Mouse (Mus musculus) kidney, adult 8-10 months (tissue): ENCODE data around the gene Rasa2.
"Not testable (repeated sequence)": the region's sequence is repeated elsewhere in the genome, so short reads cannot be mapped to it uniquely, and the experiment has no call there.

ENCODE experiments used
- DNase-seq, 2 experiments: peaks; one replicate each; pipeline ENCODE4 v3.0.0; 2022

Rasa2 gene

GRCm38 (mm10) chr9:96578190-96578589, 53.2 kb downstream of the Rasa2 start:
- DNase-seq, result no peak

DNA sequence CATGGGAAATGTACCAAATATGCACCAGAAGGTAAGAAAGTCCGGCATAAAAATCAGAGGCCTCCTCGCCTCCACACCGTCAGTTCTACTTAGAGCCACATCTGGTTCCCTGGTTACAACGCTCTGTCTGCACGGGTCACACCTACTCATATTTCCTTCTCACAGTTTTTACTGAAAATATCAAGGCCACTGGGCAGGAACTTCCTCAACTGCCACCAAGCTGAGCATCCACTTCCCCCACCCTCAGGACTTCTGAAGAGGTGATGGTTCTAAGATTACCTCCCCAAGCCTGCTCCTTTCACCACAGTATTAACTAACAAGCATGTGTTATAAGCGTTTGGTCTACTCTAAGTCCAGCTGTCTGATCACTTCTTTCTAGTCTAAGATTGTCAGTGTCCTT, 53.7 kb downstream of the Rasa2 start:
- no peak for DNase-seq

GRCm38 (mm10) chr9:96573252-96573651, 58.2 kb downstream of the Rasa2 start:
- DNase-seq, result peak in 1 of 2 experiments; percentile 15

DNA sequence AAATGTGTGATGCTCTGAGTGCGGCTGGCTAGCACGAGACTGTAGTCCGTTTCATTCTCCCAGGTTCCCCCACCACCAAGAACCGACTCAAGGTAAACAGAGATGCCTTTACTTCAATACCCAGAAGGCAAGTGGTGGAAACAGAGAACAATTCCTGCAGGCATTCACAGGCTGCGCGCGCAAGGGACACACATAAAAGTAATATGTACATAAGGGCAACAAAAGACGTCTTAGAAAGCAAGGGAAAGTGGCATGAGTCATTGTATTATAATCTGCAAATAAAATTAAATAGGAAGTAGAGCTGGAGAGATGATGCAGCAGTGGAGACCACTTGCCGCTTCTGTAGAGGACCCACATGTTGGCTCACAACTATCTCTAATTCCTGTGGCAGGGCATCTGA, 58.7 kb downstream of the Rasa2 start:
- no peak for DNase-seq

- DNase-seq, result no peak
Observed at GRCm38 (mm10) chr9:96566470-96566996, 64.9 kb downstream of the Rasa2 start.

GRCm38 (mm10) chr9:96563501-96563900, 67.9 kb downstream of the Rasa2 start:
- DNase-seq, result no peak

GRCm38 (mm10) chr9:96559148-96559547, 72.3 kb downstream of the Rasa2 start:
- no peak for DNase-seq

- DNase-seq, result no peak
Observed at GRCm38 (mm10) chr9:96558594-96558993, 72.8 kb downstream of the Rasa2 start.

DNA sequence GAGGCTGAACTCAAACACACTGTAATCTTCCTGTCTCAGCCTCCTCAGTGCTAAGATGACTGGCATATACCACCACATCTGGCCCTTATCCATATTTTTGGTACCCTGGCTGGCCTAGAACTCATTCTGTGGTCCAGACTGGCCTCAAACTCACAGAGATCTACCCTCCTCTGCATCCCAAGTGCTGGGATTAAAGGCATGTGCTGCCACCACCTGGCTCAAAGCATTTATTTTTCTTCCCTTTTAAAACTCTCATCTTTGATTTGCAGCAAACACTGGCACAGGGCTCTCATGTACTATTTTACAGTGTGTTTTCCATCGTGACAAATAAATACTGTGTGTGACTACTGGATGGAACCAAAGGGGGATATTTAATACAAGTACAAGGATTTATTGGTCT, 77.3 kb downstream of the Rasa2 start:
- DNase-seq, result no peak

GRCm38 (mm10) chr9:96545410-96545809, 86.0 kb downstream of the Rasa2 start:
- DNase-seq, result no peak

GRCm38 (mm10) chr9:96543643-96544640, 87.5 kb downstream of the Rasa2 start:
- DNase-seq, result no peak

DNA sequence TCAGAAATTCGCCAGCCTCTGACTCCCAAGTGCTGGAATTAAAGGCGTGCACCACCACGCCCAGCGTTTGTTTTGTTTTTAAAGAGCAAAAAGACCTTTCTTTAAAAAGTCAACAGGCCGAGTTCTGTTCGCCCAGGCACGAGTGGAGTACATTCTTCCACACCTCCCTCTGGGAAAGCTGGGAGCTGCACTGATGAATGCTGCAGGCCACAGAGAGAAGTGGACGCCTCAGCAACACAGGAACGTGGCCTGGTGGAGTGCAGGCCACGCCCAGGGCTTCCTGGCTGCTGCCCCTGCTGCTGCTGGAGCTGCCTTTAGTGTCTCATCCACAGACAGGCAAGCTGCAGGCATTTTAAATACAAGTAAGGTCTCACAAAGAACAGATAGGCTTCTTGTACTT, 92.5 kb downstream of the Rasa2 start:
- no peak for DNase-seq

DNA sequence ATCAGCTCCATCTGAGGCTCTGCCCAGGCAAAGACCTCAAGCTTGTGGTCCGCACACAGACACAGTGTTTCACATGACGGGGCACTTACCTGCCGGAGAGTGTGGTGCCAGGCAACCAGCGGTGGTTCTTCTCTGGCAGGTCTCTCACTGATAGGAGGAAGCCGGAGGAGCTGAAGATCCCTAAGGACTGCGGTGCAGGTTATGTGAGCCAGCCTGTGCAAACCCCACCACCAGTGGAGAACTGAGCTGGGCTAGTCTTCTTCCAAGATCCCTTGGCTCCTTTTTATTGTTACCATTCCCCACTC, 93.8 kb downstream of the Rasa2 start:
- DNase-seq, result no peak

GRCm38 (mm10) chr9:96536895-96537614, 94.4 kb downstream of the Rasa2 start:
- no peak for DNase-seq

DNA sequence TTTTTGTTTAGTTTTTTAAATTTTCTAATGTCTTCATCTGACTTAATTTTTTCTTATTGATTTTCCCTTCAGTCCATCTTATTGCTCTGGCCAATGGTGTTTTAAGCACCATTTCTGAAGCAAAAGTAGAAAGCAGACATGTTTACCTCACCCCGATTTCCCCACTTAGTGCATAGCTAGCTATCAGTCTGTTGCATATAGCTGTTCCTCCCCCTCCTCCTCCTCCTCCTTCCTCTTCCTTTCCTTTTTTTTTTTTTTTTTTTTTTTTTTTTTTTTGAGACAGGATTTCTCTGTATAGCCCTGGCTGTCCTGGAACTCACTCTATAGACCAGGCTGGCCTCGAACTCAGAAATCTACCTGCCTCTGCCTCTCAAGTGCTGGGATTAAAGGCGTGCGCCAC, 95.3 kb downstream of the Rasa2 start:
- not testable (repeated sequence) for DNase-seq

GRCm38 (mm10) chr9:96535431-96535830, 96.0 kb downstream of the Rasa2 start:
- no peak for DNase-seq

GRCm38 (mm10) chr9:96534256-96534655, 97.2 kb downstream of the Rasa2 start:
- no peak for DNase-seq

DNA sequence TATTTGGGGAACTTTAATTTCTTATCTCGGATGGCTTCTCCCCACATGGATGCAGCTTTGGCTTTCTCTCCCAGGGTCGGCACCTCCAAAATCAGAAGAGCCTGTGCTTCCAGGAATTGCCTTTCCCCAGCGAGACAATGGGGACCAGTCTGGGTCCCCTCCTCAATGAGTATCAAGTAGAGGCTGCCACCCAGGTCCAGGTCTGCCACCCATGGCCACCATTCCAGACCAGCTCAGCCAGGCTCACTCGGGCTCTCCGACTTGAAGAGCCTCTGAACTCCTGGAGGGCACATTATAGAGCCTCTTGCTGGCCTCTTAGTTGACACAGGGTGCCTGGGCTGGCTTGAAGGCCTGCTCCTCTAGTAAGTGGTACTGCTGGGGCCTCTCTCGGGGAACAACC, 97.9 kb downstream of the Rasa2 start:
- no peak for DNase-seq

DNA sequence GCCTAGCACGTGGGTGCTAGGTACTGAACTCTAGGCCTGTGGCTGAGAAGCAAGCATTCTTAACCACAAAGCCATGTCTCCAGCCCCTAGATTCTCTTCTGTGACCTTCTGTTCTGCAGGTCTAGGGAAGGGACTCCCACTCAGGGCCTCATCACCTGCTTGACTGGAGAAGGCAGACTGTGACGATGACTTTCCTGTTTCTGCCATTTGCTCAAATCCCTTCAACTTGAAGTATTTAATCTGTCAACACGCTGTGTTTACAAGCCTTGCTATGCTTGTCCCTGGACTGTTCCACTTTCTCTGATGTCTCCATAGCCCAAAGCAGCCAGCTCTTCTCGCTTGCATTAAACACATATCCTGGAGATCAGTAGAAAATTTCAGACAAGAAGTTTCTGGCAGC, 98.9 kb downstream of the Rasa2 start:
- no peak for DNase-seq

DNA sequence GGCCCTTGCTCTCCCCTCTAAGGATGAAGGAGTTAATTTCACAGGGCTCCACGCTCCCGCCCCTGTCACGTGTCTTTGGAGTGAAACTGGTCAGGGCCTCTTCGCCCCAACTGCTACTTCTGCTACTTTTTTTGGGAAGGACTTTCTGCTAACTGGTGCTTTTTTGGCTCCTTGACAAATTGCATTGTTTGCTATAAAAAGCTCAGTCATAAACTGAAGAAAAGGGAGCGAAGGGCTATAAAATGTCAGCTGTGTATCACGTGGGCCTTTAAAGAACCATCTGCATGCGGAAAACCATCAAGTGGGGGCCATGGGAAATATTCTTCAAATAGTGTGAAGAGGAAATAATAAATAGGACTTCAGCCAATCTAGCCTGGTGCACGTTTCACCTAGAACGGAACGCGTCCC, 100.7 kb downstream of the Rasa2 start:
- DNase-seq, result peak; percentile 36 to 52

GRCm38 (mm10) chr9:96529961-96530673, 101.3 kb downstream of the Rasa2 start:
- DNase-seq, result no peak

DNA sequence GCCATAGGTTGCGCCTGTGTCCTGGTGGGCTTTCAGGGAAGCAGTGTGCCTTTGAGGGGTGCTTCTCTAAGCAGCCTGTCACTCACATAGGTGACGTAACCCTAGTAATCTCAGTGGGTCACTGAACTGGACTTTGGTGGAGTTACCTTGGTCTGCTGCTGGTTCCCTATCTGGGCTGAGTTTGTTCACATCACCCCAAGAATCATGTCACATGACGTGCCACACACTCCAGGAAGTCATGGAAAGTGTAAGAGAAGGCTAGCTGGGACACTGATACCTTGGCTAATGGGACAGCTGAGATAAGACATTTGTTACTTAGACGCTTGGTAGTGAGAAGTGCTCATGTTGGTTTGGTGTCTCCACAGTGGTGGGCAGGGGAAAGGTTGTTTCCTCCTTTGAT, 105.4 kb downstream of the Rasa2 start:
- no peak for DNase-seq

GRCm38 (mm10) chr9:96524972-96525506, 106.4 kb downstream of the Rasa2 start, which contains the start of gene Gm28729:
Gene Gm28729, minus strand, starts transcription at chr9:96525264.
- no peak for DNase-seq
